Mouse (Mus musculus) megakaryocyte, embryonic 14.5 days (primary cell): ENCODE data around the gene Shisal2a.

Experiments
- FLI1 ChIP-seq: IDR thresholded peaks from 2 replicates; pipeline ENCODE4 v1.6.1; 2012; ENCODE audit warnings: low read length, inconsistent platforms, mixed read lengths
- GATA1 ChIP-seq: IDR thresholded peaks from 3 replicates; pipeline ENCODE4 v1.6.1; 2012; ENCODE audit warnings: mixed read lengths, low read length, inconsistent platforms, borderline replicate concordance

- TF ChIP-seq FLI1: no peak
- no peak for TF ChIP-seq GATA1
Observed at GRCm38 (mm10) chr4:108386087-108386486, 2.9 kb upstream of the Shisal2a start.
